Mouse (Mus musculus): ENCODE measurements around the gene Plxnb2. TPM values are rescaled to one million over a fixed set of nuclear protein-coding genes. Genes with fewer than 3 reads are reported as not detected.

Gene Plxnb2
- polyA plus RNA-seq, 1 experiment from 2014 or later, result 158 TPM

DNA sequence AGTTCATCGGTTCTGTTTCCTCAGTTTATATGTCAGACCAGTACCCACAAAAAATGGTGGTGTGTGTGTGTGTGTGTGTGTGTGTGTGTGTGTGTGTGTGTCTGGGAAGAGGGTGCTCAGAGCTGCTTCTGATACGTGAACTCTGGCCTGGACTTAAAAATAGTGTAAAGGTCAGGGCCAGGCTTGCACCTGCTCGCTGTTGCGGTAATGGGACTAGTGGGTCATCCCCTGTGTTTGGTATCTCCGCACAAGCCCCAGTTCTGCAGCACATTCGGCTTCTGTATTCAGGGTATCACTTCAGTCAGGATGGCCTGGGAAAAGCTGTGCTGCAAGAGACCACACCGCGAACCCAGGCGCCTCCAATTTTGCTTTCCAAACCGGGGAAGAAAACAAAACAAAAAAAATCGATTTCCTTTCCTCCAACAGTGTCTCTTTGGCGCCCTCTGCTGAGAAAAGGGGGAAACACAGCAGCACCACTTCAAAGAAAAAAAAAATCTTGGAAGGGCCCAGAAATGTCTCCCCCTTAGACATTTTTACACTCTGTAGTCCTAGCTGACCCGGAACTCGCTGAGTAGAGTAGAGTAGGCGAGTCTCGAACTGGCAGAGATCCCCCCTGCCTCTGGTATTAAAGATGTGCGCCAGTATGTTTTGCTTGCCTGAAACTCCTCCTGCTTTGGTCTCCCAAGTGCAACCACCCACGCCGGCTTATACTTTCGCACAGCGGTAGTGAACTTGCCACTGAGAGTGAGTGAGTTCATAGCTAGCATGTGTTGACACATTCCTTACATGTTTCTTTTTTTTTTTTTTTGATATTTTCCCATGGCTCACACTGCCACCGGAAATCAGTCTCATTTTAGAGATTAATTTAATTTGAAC, 29.5 kb upstream of the Plxnb2 start:
- Histone ChIP-seq H3K4me1 (ENCODE audit: control insufficient read depth, insufficient read depth, low read length) (peaks cover 8% of the 10 kb centered on the region; the same call in 1 of the 2 replicates), H3K36me3 (ENCODE audit: control insufficient read depth, insufficient read depth, low read length) (no peaks in the 10 kb centered on the region), H3K9me3 (ENCODE audit: control insufficient read depth, low read length) (no peaks in the 10 kb centered on the region), H3K4me2 (ENCODE audit: low read depth, low read length) (peak overlapping the region; percentile 56), H3K9ac (ENCODE audit: low read depth, low read length) (peak overlapping the region; percentile 58), H3K27ac (replicated peaks; ENCODE audit: low read depth, low read length) (peak overlapping the region; percentile 79), H3K4me3 (ENCODE audit: low read depth, low read length) (peak overlapping the region; percentile 36), H3K27me3 (replicated peaks; ENCODE audit: control insufficient read depth, insufficient read depth, low read length) (no peaks in the 10 kb centered on the region)
- peak; percentile 87 for DNase-seq (ENCODE audit: low spot score)
- 14% methylated on average over 22 of the region's 22 CpGs for WGBS
- 0 out of 2 replicates have a peak, but pooled peaks have one; percentile 24 for ATAC-seq (ENCODE audit: low read depth)

DNA sequence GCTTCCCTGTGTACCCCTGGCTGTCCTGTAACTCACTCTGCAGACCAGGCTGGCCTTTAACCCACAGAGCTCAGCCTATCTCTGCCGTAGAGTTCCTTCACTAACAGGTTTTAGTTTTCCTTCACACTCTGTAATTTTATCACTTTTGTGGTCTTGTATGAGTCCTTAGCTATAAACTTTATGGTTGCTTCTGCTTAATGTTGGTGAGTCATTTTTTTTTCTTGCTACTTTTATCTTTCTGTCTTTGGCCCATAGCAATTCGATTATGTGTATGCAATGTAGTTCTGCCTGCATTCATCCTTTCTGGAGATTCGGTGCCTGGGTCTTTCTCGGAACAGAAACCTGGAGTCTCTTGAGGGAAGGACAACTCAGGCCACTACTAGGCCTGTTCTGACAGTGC, 26.9 kb upstream of the Plxnb2 start:
- Histone ChIP-seq H3K4me1 (ENCODE audit: control insufficient read depth, insufficient read depth, low read length) (peaks cover 2% of the 10 kb centered on the region; the same call in 1 of the 2 replicates), H3K4me3 (ENCODE audit: low read depth, low read length) (no peak overlapping the region), H3K9ac (ENCODE audit: low read depth, low read length) (no peak overlapping the region), H3K36me3 (ENCODE audit: control insufficient read depth, insufficient read depth, low read length) (no peaks in the 10 kb centered on the region), H3K27ac (replicated peaks; ENCODE audit: low read depth, low read length) (no peak overlapping the region), H3K27me3 (replicated peaks; ENCODE audit: control insufficient read depth, insufficient read depth, low read length) (no peaks in the 10 kb centered on the region), H3K9me3 (ENCODE audit: control insufficient read depth, low read length) (peaks cover 12% of the 10 kb centered on the region), H3K4me2 (ENCODE audit: low read depth, low read length) (no peak overlapping the region)
- no peak for ATAC-seq (ENCODE audit: low read depth)
- no peak for DNase-seq (ENCODE audit: low spot score)
- WGBS, result 78% methylated on average over 4 of the region's 4 CpGs

DNA sequence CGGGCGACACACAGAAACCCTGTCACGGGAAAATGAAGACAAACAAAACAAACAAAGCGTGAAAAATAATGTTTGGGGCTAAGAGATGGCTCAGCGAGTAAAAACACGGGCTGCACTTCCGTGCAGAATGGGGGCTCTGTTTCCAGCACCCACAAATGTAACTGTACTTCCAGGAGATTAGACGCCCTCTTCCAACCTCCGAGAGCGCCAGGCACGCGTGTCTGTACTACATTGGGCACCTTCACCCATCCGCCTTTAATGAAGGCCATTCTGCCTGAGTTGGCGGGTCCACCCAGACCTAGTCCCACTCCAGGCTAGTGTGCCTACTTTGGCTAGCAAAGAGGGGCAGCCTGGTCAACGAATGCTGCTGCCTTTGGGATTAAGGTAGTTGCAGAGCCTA, 16.5 kb upstream of the Plxnb2 start:
- no peaks in the 10 kb centered on the region for H3K27me3 ChIP-seq (replicated peaks; ENCODE audit: control insufficient read depth, insufficient read depth, low read length)
- H3K9me3 ChIP-seq (ENCODE audit: control insufficient read depth, low read length), result no peaks in the 10 kb centered on the region
- H3K4me1 ChIP-seq (ENCODE audit: control insufficient read depth, insufficient read depth, low read length), result peaks cover 16% of the 10 kb centered on the region
- peak overlapping the region; percentile 99 for H3K27ac ChIP-seq (replicated peaks; ENCODE audit: low read depth, low read length)
- peak overlapping the region; percentile 72 for H3K4me2 ChIP-seq (ENCODE audit: low read depth, low read length)
- peak overlapping the region; percentile 96 for H3K9ac ChIP-seq (ENCODE audit: low read depth, low read length)
- WGBS, result 70% methylated on average over 15 of the region's 15 CpGs
- no peak for DNase-seq (ENCODE audit: low spot score)
- ATAC-seq (ENCODE audit: low read depth), result no peak
- H3K4me3 ChIP-seq (ENCODE audit: low read depth, low read length), result peak overlapping the region; percentile 79
- H3K36me3 ChIP-seq (ENCODE audit: control insufficient read depth, insufficient read depth, low read length), result no peaks in the 10 kb centered on the region

DNA sequence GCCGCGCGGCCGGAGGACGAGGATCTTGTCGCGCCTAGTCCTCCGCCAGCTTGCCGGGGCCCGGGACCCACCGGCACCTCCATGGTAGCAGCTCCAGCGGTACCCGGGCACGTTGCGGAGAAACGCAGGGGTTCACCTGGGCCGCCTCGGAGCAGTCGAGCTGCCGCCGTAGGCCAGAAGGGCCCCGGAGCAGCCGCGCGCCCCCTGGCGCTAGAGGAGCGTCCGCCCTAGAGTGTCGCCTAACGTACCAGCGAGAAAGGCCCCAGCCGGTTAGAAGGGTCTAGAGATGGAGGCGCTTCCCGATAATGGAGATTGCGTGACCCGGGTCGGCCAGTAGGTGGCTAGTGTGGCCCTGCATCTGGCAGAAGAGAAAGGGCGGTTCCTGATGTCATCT, 15.7 kb upstream of the Plxnb2 start, which contains the start of gene Dennd6b:
Gene Dennd6b (minus strand): TSS at position 184 of the 394 bp plus-strand sequence.
- WGBS, result 0% methylated on average over 23 of the region's 38 CpGs
- Histone ChIP-seq H3K4me1 (ENCODE audit: control insufficient read depth, insufficient read depth, low read length) (peaks cover 16% of the 10 kb centered on the region), H3K4me2 (ENCODE audit: low read depth, low read length) (peak within 1 kb of the TSS; percentile 72), H3K9ac (ENCODE audit: low read depth, low read length) (peak within 1 kb of the TSS; percentile 96), H3K27me3 (replicated peaks; ENCODE audit: control insufficient read depth, insufficient read depth, low read length) (no peaks in the 10 kb centered on the region), H3K4me3 (ENCODE audit: low read depth, low read length) (peak within 1 kb of the TSS; percentile 79), H3K36me3 (ENCODE audit: control insufficient read depth, insufficient read depth, low read length) (no peaks in the 10 kb centered on the region), H3K27ac (replicated peaks; ENCODE audit: low read depth, low read length) (peak within 1 kb of the TSS; percentile 99), H3K9me3 (ENCODE audit: control insufficient read depth, low read length) (no peaks in the 10 kb centered on the region)
- ATAC-seq (ENCODE audit: low read depth), result peak; percentile 99
- DNase-seq (ENCODE audit: low spot score), result peak; percentile 98

DNA sequence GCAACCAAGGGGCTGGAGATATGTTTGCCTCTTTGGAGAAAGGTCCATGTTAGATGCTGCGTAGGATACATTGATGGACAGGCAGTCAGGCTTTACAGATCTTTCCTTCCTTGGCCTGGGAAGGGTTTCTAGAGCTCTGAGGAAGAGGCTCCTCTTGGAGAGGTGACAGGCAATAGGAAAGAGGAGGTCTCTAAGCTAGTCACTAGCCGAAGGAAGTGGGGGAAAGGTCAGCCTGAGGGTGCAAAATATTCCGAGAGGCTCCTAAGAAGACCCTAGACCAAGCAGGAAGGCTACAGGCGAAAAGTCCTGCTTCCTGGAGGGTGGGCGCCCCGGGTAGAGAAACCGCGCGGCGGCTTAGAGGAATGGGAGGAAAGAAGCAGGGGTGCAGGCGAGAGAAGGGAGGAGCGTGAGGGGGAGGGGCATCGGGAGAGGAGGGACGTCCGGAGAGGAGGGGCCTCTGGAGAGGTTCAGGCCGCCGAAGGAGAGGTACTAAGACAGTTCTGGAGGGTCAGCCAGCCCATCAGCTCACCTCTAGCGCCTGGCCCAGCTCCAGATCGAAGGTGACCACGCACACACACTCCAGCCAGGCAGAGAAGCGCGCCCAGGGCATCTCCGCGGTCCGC, 15.2 kb upstream of the Plxnb2 start:
- H3K4me1 ChIP-seq (ENCODE audit: control insufficient read depth, insufficient read depth, low read length), result peaks cover 16% of the 10 kb centered on the region
- WGBS, result under 1% methylated on average over 24 of the region's 25 CpGs
- H3K9me3 ChIP-seq (ENCODE audit: control insufficient read depth, low read length), result no peaks in the 10 kb centered on the region
- ATAC-seq (ENCODE audit: low read depth) (peak; percentile 95), DNase-seq (ENCODE audit: low spot score) (peak; percentile 97)
- H3K9ac ChIP-seq (ENCODE audit: low read depth, low read length), result peak overlapping the region; percentile 96
- H3K27me3 ChIP-seq (replicated peaks; ENCODE audit: control insufficient read depth, insufficient read depth, low read length), result no peaks in the 10 kb centered on the region
- H3K36me3 ChIP-seq (ENCODE audit: control insufficient read depth, insufficient read depth, low read length), result no peaks in the 10 kb centered on the region
- peak overlapping the region; percentile 99 for H3K27ac ChIP-seq (replicated peaks; ENCODE audit: low read depth, low read length)
- peak overlapping the region; percentile 72 for H3K4me2 ChIP-seq (ENCODE audit: low read depth, low read length)
- peak overlapping the region; percentile 79 for H3K4me3 ChIP-seq (ENCODE audit: low read depth, low read length)

DNA sequence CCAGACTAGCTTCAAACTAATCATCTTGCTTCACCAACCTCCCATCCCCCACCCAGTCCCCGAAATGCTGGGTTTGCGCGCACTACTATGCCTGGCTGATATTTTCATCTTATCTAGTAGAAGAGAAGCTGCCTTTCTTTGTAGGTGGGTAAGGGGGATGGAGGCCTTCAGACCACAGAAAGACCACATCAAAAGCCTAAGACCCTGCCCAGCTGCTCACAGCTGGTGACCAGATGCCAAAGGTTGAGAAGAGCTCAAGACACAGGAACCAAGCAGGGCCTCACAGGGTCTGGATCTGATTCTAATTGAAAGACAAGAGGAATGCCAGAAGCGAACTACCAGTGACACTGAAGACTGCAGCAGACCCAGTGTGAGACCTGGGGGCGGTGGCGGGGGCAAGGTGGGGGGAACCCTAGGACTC, 14.7 kb upstream of the Plxnb2 start:
- no peaks in the 10 kb centered on the region for H3K9me3 ChIP-seq (ENCODE audit: control insufficient read depth, low read length)
- no peaks in the 10 kb centered on the region for H3K27me3 ChIP-seq (replicated peaks; ENCODE audit: control insufficient read depth, insufficient read depth, low read length)
- WGBS, result 21% methylated on average over 6 of the region's 6 CpGs
- H3K27ac ChIP-seq (replicated peaks; ENCODE audit: low read depth, low read length), result peak overlapping the region; percentile 99
- peaks cover 16% of the 10 kb centered on the region for H3K4me1 ChIP-seq (ENCODE audit: control insufficient read depth, insufficient read depth, low read length)
- DNase-seq (ENCODE audit: low spot score) (peak; percentile 60), ATAC-seq (ENCODE audit: low read depth) (no peak)
- no peaks in the 10 kb centered on the region for H3K36me3 ChIP-seq (ENCODE audit: control insufficient read depth, insufficient read depth, low read length)
- H3K9ac ChIP-seq (ENCODE audit: low read depth, low read length), result peak overlapping the region; percentile 96
- H3K4me2 ChIP-seq (ENCODE audit: low read depth, low read length), result peak overlapping the region; percentile 72
- peak overlapping the region; percentile 79 for H3K4me3 ChIP-seq (ENCODE audit: low read depth, low read length)

DNA sequence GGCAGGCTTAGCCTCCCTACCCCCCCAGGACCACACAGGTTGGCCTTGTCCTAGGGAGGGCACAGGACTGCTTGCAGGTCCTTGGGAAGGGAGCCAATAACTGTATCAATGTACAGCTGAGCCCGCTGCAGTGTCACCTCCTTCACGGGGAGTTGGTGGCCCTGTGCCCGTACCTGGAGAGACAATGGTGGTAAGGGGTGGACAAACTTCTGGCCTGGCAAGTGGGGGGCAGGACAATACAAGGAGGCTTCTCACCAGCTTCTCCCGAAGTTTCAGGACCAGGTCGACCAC, 4.3 kb upstream of the Plxnb2 start:
- Histone ChIP-seq H3K27me3 (replicated peaks; ENCODE audit: control insufficient read depth, insufficient read depth, low read length) (no peaks in the 10 kb centered on the region), H3K4me3 (ENCODE audit: low read depth, low read length) (no peak overlapping the region), H3K4me1 (ENCODE audit: control insufficient read depth, insufficient read depth, low read length) (peaks cover 17% of the 10 kb centered on the region), H3K4me2 (ENCODE audit: low read depth, low read length) (no peak overlapping the region), H3K9me3 (ENCODE audit: control insufficient read depth, low read length) (no peaks in the 10 kb centered on the region), H3K27ac (replicated peaks; ENCODE audit: low read depth, low read length) (no peak overlapping the region), H3K9ac (ENCODE audit: low read depth, low read length) (no peak overlapping the region), H3K36me3 (ENCODE audit: control insufficient read depth, insufficient read depth, low read length) (0 out of 2 replicates have a peak, but pooled peaks cover 12% of the 10 kb centered on the region)
- ATAC-seq (ENCODE audit: low read depth), result no peak
- 82% methylated on average over 5 of the region's 5 CpGs for WGBS
- no peak for DNase-seq (ENCODE audit: low spot score)

DNA sequence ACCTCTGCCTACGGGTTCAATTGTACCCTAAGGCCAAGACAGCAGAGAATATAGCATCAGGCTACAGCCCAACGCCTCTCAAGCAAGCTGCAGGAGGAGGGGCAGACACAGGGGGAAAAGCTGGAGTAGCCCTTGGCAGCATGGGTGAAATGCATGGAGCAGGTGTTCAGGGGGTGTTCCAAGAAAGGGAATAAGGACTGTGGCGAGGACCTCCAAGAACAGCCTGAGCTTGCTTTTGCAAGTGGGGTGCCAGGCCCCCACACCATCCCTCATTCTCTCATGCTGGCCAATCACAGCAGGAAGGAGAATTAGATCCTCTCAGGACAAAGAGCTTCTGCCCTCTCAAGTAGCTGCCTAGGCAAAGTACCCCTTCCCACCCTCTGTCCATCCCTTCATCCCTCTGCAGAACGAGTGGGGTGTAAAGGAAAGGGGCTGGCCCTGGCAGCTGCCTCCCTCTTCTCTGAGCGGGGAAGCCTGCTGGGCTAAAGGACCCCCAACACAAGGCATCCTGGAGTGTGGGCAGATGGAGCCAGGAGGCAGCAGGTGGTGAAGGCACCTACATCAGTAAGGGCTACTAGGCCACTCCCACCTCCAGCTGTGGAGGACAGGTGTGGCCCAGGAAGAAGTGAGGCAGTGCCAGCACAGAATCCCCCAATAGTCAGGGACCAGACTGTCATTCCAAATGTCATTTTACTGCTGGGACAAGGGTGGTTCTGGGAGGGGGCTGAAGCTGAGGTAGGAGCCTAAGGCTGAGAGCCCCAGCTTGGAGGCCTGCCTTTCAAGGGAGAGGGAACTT, 3.8 kb upstream of the Plxnb2 start:
- no peak overlapping the region for H3K27ac ChIP-seq (replicated peaks; ENCODE audit: low read depth, low read length)
- H3K4me1 ChIP-seq (ENCODE audit: control insufficient read depth, insufficient read depth, low read length), result peaks cover 17% of the 10 kb centered on the region
- ATAC-seq (ENCODE audit: low read depth) (no peak), DNase-seq (ENCODE audit: low spot score) (no peak)
- 54% methylated on average over 5 of the region's 5 CpGs for WGBS
- 0 out of 2 replicates have a peak, but pooled peaks cover 12% of the 10 kb centered on the region for H3K36me3 ChIP-seq (ENCODE audit: control insufficient read depth, insufficient read depth, low read length)
- no peak overlapping the region for H3K4me2 ChIP-seq (ENCODE audit: low read depth, low read length)
- H3K9ac ChIP-seq (ENCODE audit: low read depth, low read length), result no peak overlapping the region; the same call in 1 of the 2 replicates
- no peak overlapping the region for H3K4me3 ChIP-seq (ENCODE audit: low read depth, low read length)
- no peaks in the 10 kb centered on the region for H3K27me3 ChIP-seq (replicated peaks; ENCODE audit: control insufficient read depth, insufficient read depth, low read length)
- no peaks in the 10 kb centered on the region for H3K9me3 ChIP-seq (ENCODE audit: control insufficient read depth, low read length)

All from embryonic facial prominence, embryonic 14.5 days (tissue).